Mouse (Mus musculus) lung, adult 2 months (tissue): Measurements from ENCODE around the gene Rnf10.

ENCODE experiments used
- CTCF ChIP-seq: fragments of 200-500 bp; IDR thresholded peaks from 2 replicates; pipeline ENCODE4 v1.5.1; 2011; ENCODE audit warnings: mild to moderate bottlenecking, low read length, control low read depth; ENCODE audit not compliant: insufficient read depth
- POLR2A ChIP-seq: fragments of 200-500 bp; IDR thresholded peaks from 2 replicates; pipeline ENCODE4 v1.6.1; 2011; ENCODE audit warnings: low read depth, mild to moderate bottlenecking, control low read depth, low read length, borderline replicate concordance; ENCODE audit errors: extremely low read depth

- TF ChIP-seq CTCF (no peak), POLR2A (no peak)
Observed at GRCm38 (mm10) chr5:115231552-115232120, 41.1 kb downstream of the Rnf10 start.
